Mouse (Mus musculus) left cerebral cortex, adult 2 months (tissue): ENCODE data around the gene Rad9b. TPM values are rescaled to one million over a fixed set of nuclear protein-coding genes. Genes with fewer than 3 reads are reported as not detected.

Experiments used
- DNase-seq, 2 experiments: peaks; one replicate each; pipeline ENCODE4 v3.0.0; 2021 to 2022; ENCODE audit warnings: low spot score in 2 of 2, mixed read lengths in 1 of 2; ENCODE audit errors: extremely low spot score in 1 of 2
- H3K27ac ChIP-seq: fragments of 200-600 bp; 2 replicates; pipeline ENCODE4 v1.8.1; 2022
- H3K4me3 ChIP-seq: fragments of 200-600 bp; 2 replicates; pipeline ENCODE4 v1.8.1; 2022
- CTCF ChIP-seq: fragments of 200-600 bp; IDR thresholded peaks from 2 replicates; pipeline ENCODE4 v1.8.1; 2022; ENCODE audit warnings: antibody characterized with exemption, mild to moderate bottlenecking, moderate library complexity
- intact Hi-C: fragments of 180-260 bp; cut with DNase I; formaldehyde crosslinking; loops from one replicate; pipeline ENCODE4 v1.15.1; 2025
- total RNA-seq, 2 experiments: library from RNA; stranded (reverse); gene quantifications; 2 replicates each; pipeline ENCODE4 v1.2.3; 2021

Rad9b gene
- total RNA-seq, 2 experiments from 2014 or later, result 3.1 to 4.0 TPM

- Histone ChIP-seq H3K4me3 (no peak overlapping the region), H3K27ac (no peak overlapping the region)
- intact Hi-C loops, result no loop called here
- no peak for DNase-seq
- TF ChIP-seq CTCF, result no peak
Observed at GRCm38 (mm10) chr5:122305472-122305871, 48.6 kb downstream of the Rad9b start.

GRCm38 (mm10) chr5:122304541-122304940 lies 49.5 kb downstream of the Rad9b start:
- intact Hi-C loops, result no loop called here
- no peak for TF ChIP-seq CTCF
- Histone ChIP-seq H3K4me3 (no peak overlapping the region), H3K27ac (peak overlapping the region; percentile 54)
- DNase-seq, result no peak

GRCm38 (mm10) chr5:122303937-122304336 lies 50.1 kb downstream of the Rad9b start:
- H3K4me3 ChIP-seq, result no peak overlapping the region
- no peak for TF ChIP-seq CTCF
- DNase-seq, result no peak
- intact Hi-C loops, result no loop called here
- H3K27ac ChIP-seq, result peak overlapping the region; percentile 54

GRCm38 (mm10) chr5:122302810-122303745 lies 51.0 kb downstream of the Rad9b start:
- Histone ChIP-seq H3K27ac (no peak overlapping the region; the same call in 1 of the 2 replicates), H3K4me3 (no peak overlapping the region)
- TF ChIP-seq CTCF, result peak; percentile 4; the same call in 1 of the 2 replicates
- intact Hi-C loops, result no loop called here
- DNase-seq, result no peak

GRCm38 (mm10) chr5:122300071-122300518 lies 53.9 kb downstream of the Rad9b start:
- Histone ChIP-seq H3K27ac (no peak overlapping the region; the same call in 1 of the 2 replicates), H3K4me3 (no peak overlapping the region)
- no peak for DNase-seq
- TF ChIP-seq CTCF, result no peak
- intact Hi-C loops, result no loop called here

- no peak for DNase-seq
- intact Hi-C loops, result no loop called here
- no peak for TF ChIP-seq CTCF
- Histone ChIP-seq H3K4me3 (no peak overlapping the region), H3K27ac (no peak overlapping the region)
Observed at GRCm38 (mm10) chr5:122295113-122295935, 58.7 kb downstream of the Rad9b start.

GRCm38 (mm10) chr5:122294219-122294735 lies 59.8 kb downstream of the Rad9b start:
- Histone ChIP-seq H3K27ac (no peak overlapping the region), H3K4me3 (no peak overlapping the region)
- no peak for TF ChIP-seq CTCF
- intact Hi-C loops, result no loop called here
- DNase-seq, result no peak

GRCm38 (mm10) chr5:122293131-122293530 lies 60.9 kb downstream of the Rad9b start:
- no peak for DNase-seq
- TF ChIP-seq CTCF, result no peak
- intact Hi-C loops, result no loop called here
- no peak overlapping the region for H3K4me3 ChIP-seq
- no peak overlapping the region for H3K27ac ChIP-seq

GRCm38 (mm10) chr5:122291553-122292339 lies 62.3 kb downstream of the Rad9b start:
- DNase-seq, result no peak
- Histone ChIP-seq H3K27ac (no peak overlapping the region), H3K4me3 (no peak overlapping the region)
- no peak for TF ChIP-seq CTCF
- intact Hi-C loops, result no loop called here

GRCm38 (mm10) chr5:122291149-122291548 lies 62.9 kb downstream of the Rad9b start:
- no peak overlapping the region for H3K4me3 ChIP-seq
- H3K27ac ChIP-seq, result no peak overlapping the region
- intact Hi-C loops, result no loop called here
- DNase-seq, result no peak
- no peak for TF ChIP-seq CTCF

GRCm38 (mm10) chr5:122288147-122288811 lies 65.8 kb downstream of the Rad9b start:
- intact Hi-C loops, result no loop called here
- no peak for TF ChIP-seq CTCF
- H3K4me3 ChIP-seq, result no peak overlapping the region
- DNase-seq, result no peak
- H3K27ac ChIP-seq, result no peak overlapping the region
